Mouse (Mus musculus): Measurements from ENCODE around the gene Ptprk.

The Ptprk gene

GRCm38 (mm10) chr10:28271729-28272606 lies 197.3 kb downstream of the Ptprk start:
- no peak for DNase-seq (ENCODE audit: low read depth, low spot score)

GRCm38 (mm10) chr10:28278757-28279156 lies 204.1 kb downstream of the Ptprk start:
- no peak for DNase-seq (ENCODE audit: low read depth, low spot score)

- no peak for DNase-seq (ENCODE audit: low read depth, low spot score)
These were observed 222.9 kb downstream of the Ptprk start for GRCm38 (mm10) chr10:28297531-28297930.

GRCm38 (mm10) chr10:28299207-28299606 lies 224.6 kb downstream of the Ptprk start:
- DNase-seq (ENCODE audit: low read depth, low spot score), result peak; percentile 10

- DNase-seq (ENCODE audit: low read depth, low spot score), result peak; percentile 69
These were observed 229.2 kb downstream of the Ptprk start for GRCm38 (mm10) chr10:28303856-28304255.

- peak; percentile 71 for DNase-seq (ENCODE audit: low read depth, low spot score)
These were observed 229.8 kb downstream of the Ptprk start for GRCm38 (mm10) chr10:28304292-28304875.

GRCm38 (mm10) chr10:28306451-28307086 lies 231.9 kb downstream of the Ptprk start:
- DNase-seq (ENCODE audit: low read depth, low spot score), result no peak

- DNase-seq (ENCODE audit: low read depth, low spot score), result no peak
These were observed 236.7 kb downstream of the Ptprk start for GRCm38 (mm10) chr10:28311369-28311768.

GRCm38 (mm10) chr10:28322995-28323394 lies 248.4 kb downstream of the Ptprk start:
- no peak for DNase-seq (ENCODE audit: low read depth, low spot score)

- no peak for DNase-seq (ENCODE audit: low read depth, low spot score)
These were observed 260.6 kb downstream of the Ptprk start for GRCm38 (mm10) chr10:28335232-28335631.

- no peak for DNase-seq (ENCODE audit: low read depth, low spot score)
These were observed 263.9 kb downstream of the Ptprk start for GRCm38 (mm10) chr10:28338536-28338935.

GRCm38 (mm10) chr10:28345196-28345681 lies 270.6 kb downstream of the Ptprk start:
- DNase-seq (ENCODE audit: low read depth, low spot score), result no peak

- no peak for DNase-seq (ENCODE audit: low read depth, low spot score)
These were observed 290.7 kb downstream of the Ptprk start for GRCm38 (mm10) chr10:28365291-28365690.

- no peak for DNase-seq (ENCODE audit: low read depth, low spot score)
These were observed 291.6 kb downstream of the Ptprk start for GRCm38 (mm10) chr10:28366065-28366677.

- DNase-seq (ENCODE audit: low read depth, low spot score), result peak; percentile 43
These were observed 295.2 kb downstream of the Ptprk start for GRCm38 (mm10) chr10:28369808-28370207.

GRCm38 (mm10) chr10:28374874-28375273 lies 300.3 kb downstream of the Ptprk start:
- no peak for DNase-seq (ENCODE audit: low read depth, low spot score)

- no peak for DNase-seq (ENCODE audit: low read depth, low spot score)
These were observed 305.3 kb downstream of the Ptprk start for GRCm38 (mm10) chr10:28379752-28380488.

- no peak for DNase-seq (ENCODE audit: low read depth, low spot score)
These were observed 313.1 kb downstream of the Ptprk start for GRCm38 (mm10) chr10:28387563-28388222.

- no peak for DNase-seq (ENCODE audit: low read depth, low spot score)
These were observed 316.5 kb downstream of the Ptprk start for GRCm38 (mm10) chr10:28391168-28391567.
